Mouse (Mus musculus) erythroblast, adult 5-6 weeks (primary cell): Measurements from ENCODE around the gene Ccdc77. TPM values are rescaled to one million over a fixed set of nuclear protein-coding genes. Genes with fewer than 3 reads are reported as not detected.
A peak's percentile ranks its signal among the peaks of the same experiment; 100 is the strongest.

Experiments
- ATAC-seq: replicated peaks from 2 replicates; pipeline ENCODE4 v1.8.0; 2016; ENCODE audit warnings: moderate number of reproducible peaks, mild to moderate bottlenecking, moderate TSS enrichment, inconsistent platforms; ENCODE audit not compliant: poor library complexity, low FRiP score, severe bottlenecking
- total RNA-seq, 2 experiments: library from RNA; stranded (forward) in 1 of 2; stranded (reverse) in 1 of 2; fragments of 150-400 nt in 1 of 2; fragments of 200-764, 138-1000 nt in 1 of 2; gene quantifications; 2 replicates each; pipeline versions ENCODE4 v1.2.3 to v1.2.4; 2015 to 2017; ENCODE audit warnings: low replicate concordance in 2 of 2

Ccdc77 gene
- total RNA-seq (2015; ENCODE audit: low replicate concordance) (61.3 and 87.4 TPM in 2 replicates), total RNA-seq (2017; ENCODE audit: low replicate concordance) (173 and 201 TPM in 2 replicates)

DNA sequence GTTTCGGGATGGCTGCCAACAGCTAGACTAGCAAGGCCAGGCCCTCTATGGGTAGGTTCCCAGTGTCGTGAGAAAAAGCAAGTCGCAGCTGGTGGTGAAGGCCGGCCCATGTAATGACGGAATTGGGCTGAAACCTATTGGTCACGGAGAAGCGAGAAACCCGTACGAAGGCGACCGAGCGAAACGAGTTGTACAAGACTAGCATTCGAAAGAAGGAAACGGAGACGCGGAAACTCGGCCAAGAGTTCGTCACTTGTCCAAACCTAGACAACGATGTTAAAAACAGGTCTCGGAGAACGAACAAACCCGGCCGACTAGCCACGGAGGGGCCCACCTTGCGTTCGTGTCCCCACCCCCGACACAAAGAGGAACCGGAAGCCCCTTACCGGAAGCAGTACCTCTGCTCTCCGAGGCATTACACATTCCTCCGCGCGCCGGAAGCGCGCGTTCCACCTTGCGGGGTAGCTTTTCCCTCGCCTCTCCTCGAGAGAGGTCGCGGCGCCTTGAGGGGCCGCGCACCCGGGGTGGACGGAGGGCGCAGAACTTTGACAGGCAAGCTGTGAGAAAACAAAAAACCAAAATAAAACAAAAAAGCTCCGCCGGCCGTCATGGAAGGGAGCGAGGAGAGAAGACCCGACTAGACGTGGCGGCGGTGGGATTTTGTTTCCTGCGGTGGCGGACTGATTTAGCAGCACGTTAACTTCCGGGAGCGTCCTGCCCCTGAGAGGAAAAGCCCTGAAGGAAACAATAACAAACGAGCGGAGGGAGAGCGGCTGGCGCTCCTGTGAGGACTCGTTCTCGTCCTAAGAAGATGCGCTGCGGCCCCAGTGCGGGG, at the start of gene Ccdc77, which contains the start of gene Kdm5a:
Gene Ccdc77 (minus strand): TSS at position 687 of the 835 bp plus-strand sequence.
Gene Kdm5a (plus strand): TSS at position 437 of the 835 bp plus-strand sequence.
- peak; percentile 89 for ATAC-seq

DNA sequence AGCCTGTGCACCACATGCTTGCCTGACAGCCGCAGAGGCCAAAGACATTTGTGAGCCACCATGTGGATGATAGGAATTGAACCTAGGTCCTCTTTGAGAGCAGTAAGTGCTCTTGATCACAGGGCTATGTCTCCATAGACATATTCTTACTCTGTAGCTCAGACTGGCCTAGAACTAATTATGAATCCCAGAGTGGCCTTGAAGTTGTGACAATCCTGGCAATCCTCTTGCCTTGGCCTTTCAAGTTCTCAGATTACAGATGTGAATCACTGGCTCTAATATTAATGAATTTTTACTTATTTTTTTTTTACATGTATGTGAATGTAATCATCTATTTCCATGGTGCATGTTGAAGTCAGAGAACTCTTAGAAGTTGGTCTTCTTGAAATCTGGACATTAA, 39.8 kb upstream of the Ccdc77 start:
- no peak for ATAC-seq

DNA sequence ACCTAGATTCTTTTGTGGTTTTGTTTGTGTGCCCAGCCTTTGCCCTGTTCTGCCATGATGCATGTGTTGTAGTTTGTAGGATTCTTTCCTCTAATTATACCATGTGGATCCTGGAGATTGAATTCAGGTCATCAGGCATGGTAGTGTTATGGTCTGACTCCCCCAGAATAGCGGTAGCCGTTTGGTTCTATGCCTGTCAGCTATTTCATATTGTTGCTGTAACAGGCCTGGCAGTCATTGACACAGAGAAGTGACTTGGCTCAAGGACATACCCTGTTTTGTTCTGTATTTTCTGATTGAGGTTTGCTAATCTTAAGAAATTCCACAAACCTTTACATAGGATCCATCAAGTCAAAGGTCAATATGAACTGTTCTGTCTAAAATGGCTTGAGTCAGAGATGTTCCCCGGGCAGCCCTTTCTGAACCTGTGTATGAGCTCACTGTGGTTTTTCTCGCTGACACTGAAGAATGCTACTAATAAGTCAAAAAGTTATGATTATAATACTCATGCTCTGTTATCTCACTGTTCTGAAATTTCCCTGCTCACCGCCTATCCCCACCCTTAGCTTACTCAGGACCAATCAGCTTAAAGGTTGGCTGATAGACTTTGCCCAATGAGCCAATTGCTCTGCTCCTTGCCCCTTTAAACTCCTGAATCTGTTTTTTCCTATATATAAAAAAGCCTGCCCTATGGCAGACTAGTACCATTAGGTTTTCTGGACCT, 31.6 kb upstream of the Ccdc77 start:
- ATAC-seq, result no peak

DNA sequence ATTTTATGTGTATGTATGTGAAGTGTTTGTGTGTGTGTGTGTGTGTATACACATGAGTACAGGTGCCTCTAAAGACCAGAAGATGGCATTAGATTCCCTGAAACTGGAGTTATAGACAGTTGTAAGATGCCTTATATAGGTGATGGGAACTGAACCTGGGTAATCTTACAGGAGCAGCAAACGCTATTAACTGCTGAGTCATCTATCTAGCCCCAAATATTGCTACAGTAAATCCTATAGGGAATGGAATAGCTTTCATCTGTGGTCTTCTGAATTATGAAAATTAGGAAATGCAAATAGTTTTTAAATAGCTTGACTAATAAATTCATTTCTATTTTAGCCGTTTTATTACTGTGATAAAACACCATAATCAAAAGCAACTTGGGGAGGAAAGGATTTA, 28.6 kb upstream of the Ccdc77 start:
- peak; percentile 56; the same call in 1 of the 2 replicates for ATAC-seq

DNA sequence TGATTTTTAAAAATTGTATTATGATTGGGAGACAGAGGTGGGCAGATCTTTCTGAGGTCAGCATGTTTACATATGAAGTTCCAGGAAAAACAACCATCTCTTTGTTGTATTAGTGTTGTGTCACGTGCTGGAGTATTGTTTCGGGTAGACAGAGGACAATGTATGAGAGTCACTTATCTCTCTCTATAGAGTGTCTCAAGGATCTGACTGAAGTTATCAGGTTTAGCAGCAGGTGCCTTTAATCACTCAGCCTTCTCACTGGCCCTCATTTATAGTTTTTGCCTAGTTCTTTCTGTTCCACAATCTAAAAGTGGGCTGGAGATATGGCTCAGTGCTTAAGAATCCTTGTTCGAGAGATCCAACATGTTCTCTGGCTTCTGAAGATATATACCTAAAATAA, 25.9 kb upstream of the Ccdc77 start:
- no peak for ATAC-seq

DNA sequence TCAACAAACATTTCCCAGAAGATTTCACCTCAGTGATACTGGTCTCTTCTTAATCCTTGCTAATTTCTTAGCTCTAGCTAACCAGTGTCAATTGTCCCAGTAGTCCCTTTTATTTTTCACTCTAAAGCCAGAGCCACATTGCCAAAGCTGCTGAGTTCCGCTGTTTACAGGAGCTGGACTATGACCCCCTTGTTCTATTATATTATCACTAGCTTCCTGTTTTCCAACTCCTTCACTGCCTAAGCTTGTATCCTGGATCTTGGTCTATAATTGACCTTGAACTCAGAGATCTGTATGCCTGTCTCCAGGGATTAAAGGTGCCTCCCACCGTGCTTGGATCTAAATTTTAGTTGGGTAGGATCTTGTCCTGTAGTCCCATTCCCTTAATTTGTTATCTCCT, 12.6 kb upstream of the Ccdc77 start:
- no peak for ATAC-seq

DNA sequence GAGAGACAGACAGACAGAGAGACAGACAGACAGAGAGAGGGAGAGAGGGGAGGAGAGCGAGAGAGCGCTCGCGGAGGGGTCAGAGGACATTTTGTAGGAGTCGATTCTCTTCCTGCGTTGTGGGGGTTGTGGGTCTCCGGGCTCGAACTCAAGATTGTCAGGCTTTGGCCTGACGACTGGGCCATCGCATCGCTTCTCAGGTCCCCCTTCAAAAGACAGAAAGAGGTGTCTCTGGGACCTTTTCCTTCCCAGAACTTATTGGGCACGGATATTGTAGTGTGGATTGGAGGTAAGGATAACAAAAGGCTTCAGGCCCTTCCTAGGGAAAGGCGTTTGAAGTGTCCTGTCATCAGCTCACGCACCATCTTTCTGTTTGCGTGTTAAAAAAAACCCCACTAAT, 877 bp upstream of the Ccdc77 start:
- 0 out of 2 replicates have a peak, but pooled peaks have one; percentile 17 for ATAC-seq

DNA sequence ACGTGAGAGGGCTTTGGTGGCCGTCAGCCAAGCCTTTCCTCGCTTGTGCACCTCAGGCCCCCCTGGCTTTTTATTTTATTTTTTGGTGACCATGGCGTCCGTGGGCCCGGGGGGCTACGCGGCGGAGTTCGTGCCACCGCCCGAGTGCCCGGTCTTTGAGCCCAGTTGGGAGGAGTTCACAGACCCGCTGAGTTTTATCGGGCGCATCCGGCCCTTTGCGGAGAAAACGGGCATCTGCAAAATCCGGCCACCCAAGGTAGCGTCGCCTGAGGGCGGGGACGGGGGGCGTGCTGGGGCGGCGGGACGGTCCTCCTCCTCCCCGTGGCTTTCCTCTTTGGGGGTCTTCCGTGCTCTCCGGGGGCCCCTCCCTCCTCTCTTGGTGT, 340 bp upstream of the Ccdc77 start:
- peak; percentile 61 for ATAC-seq

DNA sequence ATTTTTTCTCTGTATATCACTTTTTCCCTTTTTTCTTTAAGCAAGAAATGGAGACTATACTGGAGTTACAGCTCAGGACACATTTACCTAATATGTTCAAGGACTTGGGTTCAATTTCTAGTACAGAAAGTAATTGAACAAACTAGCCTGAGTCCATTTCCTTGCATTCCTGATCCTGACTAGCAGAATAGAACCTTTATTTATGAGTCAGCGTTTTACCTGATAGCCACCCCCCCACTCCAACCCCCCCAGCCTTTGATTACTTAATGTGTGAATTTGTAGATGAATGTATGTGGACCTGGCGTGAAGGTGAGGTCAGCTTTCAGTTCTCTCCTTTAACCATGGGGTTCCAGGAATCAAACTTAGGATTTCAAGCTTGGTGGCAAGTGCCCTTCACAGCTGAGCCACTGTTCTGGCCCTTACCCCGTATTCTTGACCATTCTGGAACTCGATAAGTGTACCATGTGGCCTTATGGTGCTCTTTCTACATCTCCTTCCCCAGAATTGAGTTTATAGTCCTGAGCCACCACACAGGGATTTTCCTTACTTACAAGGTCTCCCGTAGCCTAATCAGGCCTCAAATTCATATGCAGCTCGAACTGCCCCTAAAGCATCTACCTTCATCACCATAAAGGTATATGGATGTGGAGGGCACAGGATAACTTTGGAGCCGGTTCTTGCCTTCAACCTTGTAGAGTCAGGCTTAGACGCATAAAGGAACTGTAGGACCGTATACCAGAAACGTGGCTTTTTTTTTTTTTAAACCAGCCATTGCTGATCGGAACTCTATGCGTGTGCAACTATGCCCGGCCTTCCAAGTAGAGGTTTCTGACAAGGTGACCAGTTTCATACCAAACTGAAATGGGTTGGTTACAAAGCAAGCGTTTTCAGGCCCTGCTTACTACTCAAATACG, 1.1 kb downstream of the Ccdc77 start:
- peak; percentile 30 for ATAC-seq

DNA sequence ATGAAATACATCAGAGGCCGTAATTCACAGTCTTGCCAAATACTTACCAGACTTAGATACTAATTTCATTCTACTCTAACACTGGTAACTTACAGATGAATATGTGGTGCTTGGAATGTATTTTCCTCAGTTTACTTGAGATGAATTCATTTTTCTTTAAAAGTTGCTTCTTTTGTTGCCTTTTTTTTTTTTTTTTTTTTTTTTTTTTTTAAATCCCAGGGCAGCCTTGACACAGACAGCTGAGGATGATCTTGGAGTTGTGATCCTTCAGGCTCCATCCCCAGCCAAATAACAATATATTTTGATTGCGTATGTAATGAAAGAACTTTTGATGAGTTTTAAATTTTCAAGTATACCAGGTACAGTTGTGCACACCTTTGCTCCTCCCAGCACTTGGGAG, 2.0 kb downstream of the Ccdc77 start:
- no peak for ATAC-seq

DNA sequence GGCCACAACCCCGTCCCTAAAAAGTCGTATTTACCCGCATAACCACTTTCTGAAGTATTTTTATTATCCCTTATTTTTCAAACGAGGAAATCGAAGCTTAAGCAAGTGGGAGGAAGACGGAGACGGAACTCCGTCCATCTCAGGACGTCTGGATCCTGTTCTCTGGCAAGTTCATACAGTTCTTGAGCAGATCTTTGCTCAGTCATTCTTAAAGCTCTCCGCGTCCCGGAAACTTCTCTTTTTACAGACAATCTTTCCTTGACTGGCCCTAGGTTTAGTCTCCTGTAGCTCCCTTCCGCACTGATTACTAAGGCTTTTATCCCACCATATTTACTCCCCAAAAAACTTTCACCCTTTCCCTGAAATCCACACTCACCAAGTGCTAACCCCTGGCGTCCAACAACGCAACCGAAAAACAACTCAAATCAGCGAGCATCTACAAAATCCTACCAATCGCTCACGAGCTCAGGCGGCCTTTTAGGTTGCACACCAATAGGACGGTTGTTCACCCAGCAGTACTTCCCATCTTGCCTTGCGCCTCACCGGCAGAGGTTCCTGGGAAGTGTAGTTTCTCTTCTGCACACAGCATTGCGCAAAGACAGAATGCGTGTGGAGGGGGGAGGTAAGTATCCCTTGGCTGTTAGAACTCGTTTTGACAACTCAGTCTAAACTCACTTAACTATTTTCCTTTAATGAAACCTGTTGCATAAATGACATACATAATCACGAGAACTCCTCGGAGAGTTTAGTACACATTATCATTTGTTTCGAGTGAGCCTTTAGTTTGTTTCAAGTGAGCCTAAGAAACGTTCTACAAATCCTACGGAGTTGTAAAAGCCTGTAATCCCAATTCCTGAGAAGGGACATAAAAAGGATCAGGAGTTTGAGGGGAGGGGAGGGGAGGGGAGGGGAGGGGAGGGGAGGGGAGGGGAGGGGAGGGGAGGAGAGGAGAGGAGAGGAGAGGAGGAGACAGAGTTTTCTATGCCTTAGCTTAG, 6.9 kb downstream of the Ccdc77 start:
- ATAC-seq, result peak; percentile 99

DNA sequence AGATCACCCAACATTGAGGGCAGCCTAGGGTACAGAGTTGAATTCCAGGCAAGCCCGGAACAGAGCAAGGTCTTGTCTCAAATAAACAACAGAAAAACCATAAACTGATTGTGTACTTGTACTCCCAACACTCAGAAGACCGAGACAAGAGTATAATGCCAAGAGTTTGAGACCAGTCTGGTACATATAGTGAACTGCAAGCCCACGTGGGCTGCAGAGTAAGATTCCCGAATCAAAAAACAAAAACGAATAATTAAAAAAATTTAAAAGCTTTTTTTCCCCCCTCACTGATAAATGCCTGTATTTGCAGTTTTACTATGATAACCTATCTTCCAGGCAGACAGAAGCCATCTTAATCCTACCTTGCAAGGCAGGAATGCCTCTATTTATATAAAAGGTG, 7.7 kb downstream of the Ccdc77 start:
- ATAC-seq, result peak; percentile 13; the same call in 1 of the 2 replicates

DNA sequence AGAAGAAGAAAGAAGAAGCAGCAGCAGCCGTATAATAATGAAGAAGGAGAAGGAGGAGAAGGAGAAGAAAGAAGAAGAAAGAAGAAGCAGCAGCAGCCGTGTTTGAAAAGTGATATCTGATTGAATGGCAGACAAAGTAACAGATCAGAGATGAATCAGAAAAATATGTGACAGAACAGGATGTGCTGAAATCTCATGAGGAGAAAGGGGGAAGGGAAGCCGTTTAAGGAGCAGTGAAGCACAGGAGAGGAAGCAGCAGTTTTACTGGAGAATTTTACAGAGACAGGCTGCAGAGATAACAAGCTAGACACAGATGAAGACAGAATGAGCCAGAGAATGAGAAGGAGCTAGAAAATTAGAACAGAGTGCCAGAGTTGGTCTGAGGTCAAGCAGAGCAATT, 15.2 kb downstream of the Ccdc77 start:
- ATAC-seq, result no peak

DNA sequence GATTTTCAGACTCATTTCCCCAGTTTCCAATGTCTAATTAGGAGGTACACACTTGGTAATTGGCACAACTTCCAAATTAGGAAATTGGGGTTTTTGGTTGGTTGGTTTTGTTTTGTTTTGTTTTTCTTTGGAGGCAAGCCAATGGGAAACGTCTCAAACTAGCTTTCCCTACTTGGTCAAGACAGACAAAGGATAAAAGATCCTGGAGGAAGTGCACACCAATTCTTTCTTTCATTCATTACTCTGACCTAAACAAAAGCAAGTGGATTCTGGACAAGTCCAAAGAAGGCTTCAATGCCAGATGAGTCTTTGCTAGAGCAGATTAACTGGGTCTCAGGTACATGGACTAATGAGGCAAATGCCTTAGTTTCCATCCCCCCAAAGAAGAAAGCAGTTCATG, 20.2 kb downstream of the Ccdc77 start:
- ATAC-seq, result no peak

DNA sequence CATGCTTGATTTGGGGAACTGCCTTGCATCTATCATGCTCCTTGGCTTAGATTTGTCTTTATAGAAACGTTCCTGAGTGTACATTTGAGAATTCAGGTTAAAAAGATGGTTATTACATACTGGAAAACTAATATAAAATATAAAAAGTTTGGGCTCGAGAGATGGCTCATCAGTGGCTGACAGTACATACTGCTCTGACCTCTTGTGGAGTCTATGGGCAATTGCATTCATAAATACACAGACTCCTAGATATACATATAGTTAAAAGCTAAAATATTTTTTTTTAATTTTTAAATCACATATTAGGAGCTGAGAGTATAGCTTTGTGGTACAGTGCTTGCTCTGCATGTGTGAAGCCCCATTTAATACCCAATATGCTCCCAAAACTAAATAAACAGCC, 31.8 kb downstream of the Ccdc77 start:
- ATAC-seq, result no peak; the same call in 1 of the 2 replicates

DNA sequence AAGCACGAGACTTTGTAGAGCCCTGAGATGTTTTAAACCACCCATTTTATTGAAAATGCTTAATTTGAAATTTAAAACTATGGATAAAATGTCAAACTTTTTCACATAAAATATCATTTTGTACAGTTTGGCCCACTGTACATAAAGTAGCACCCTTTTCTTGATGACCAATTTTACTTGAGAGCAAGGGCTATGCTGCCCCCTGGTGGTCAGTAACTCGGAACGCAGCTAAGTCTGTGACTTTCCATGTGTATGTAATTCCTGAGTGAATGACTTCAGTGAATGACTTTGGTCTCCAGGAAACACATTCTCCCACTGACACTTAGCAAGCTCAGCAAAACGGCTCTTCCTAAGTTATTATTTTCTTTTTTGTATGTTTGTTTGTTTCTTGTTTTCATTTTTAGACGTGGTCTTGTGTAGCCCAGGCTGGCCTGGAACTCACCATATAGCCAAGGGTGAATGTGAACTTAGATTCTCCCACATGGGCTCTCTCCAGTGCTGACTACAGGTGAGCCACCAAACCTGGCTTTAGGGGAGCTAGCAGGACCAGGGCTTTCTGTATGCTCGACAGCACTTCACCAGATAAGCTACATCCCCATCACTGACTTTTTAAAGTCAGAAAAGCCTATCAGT, 39.8 kb downstream of the Ccdc77 start:
- peak; percentile 93 for ATAC-seq

DNA sequence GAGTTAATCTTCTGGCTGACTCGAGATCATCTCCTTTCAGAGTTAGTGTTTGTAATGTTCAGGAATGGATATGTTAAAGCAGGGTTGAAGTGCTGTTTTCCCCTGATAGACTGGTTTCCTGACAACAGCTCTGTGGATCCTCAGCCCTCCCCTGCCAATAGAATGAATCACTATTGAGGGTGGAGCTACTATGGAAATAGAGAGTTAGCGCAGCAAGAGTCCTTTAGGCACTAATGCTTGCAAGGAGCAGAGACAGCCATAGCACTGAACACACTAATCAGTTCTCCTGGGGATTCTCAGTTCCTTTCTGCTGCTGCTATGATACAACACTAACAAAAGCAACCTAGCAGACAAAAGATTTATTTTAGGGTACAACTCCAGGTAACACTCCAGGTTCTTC, 43.8 kb downstream of the Ccdc77 start:
- no peak for ATAC-seq

DNA sequence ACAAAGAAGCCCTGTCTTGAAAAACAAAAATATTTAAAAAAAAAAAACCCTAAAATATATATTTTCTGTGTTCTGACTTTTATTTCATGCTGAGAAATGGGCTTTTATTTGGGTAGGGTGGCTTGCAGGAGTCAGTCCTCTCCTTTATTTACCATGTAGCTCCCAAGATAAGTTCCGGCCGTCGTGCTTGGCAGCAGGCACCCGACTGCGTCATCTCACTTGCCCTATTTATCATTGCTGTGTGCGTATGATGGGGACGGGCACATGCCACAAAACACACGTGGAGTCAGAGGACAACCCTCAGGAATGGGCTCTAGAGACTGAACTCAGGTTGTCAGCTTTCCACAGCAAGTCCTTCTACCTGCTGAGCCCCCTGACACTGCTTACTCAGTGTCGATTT, 45.0 kb downstream of the Ccdc77 start:
- no peak for ATAC-seq
